Mouse (Mus musculus) cortical plate, adult 2 months (tissue): ENCODE data around the gene Clmp.

Source experiments
- CTCF ChIP-seq: fragments of 200-500 bp; IDR thresholded peaks from 2 replicates; pipeline ENCODE4 v1.5.1; 2011; ENCODE audit warnings: mild to moderate bottlenecking, control low read depth, low read length; ENCODE audit not compliant: insufficient read depth; ENCODE audit errors: extremely low read depth
- POLR2A ChIP-seq: fragments of 200-500 bp; IDR thresholded peaks from 2 replicates; pipeline ENCODE4 v1.6.1; 2011; ENCODE audit warnings: mild to moderate bottlenecking, low read length, control low read depth; ENCODE audit not compliant: insufficient read depth; ENCODE audit errors: extremely low read depth

GRCm38 (mm10) chr9:40651239-40651859 lies 34.4 kb upstream of the Clmp start:
- TF ChIP-seq CTCF, result no peak
- TF ChIP-seq POLR2A, result no peak
